Mouse (Mus musculus) hindbrain, postnatal 0 days (tissue): ENCODE measurements at regions not wholly inside any gene's neighbourhood (a gene's known extent, or its start where the extent isn't known, plus 50 kb on each side); places are given as distances from the start of the nearest gene placed in this dataset.
"Not testable (repeated sequence)": the region's sequence is repeated elsewhere in the genome, so short reads cannot be mapped to it uniquely, and the experiment has no call there.

Experiments used
- ATAC-seq: fragments of 200-750 bp; cut with Nextera tagmentation; 2 replicates; pipeline ENCODE4 v1.8.0; 2017; ENCODE audit warnings: mild to moderate bottlenecking, moderate TSS enrichment, moderate library complexity
- DNase-seq: peaks from one replicate; pipeline ENCODE4 v3.0.0-alpha.2; 2015; ENCODE audit warnings: low spot score
- H3K27ac ChIP-seq: fragments of 300-500 bp; sonication (generic); 2 replicates; pipeline ENCODE4 v1.5.1; 2014; ENCODE audit warnings: mild to moderate bottlenecking
- H3K27me3 ChIP-seq: fragments of 300-500 bp; sonication (generic); 2 replicates; pipeline ENCODE4 v1.6.1; 2014; ENCODE audit warnings: low read length, mixed read lengths; ENCODE audit not compliant: insufficient read depth
- H3K36me3 ChIP-seq: fragments of 300-500 bp; sonication (generic); 2 replicates; pipeline ENCODE4 v1.6.1; 2014; ENCODE audit warnings: low read length, mixed read lengths; ENCODE audit not compliant: insufficient read depth
- H3K4me1 ChIP-seq: fragments of 300-500 bp; sonication (generic); 2 replicates; pipeline ENCODE4 v1.6.1; 2014; ENCODE audit warnings: antibody characterized with exemption, low read length, mixed read lengths; ENCODE audit not compliant: insufficient read depth
- H3K4me2 ChIP-seq: fragments of 300-500 bp; sonication (generic); 2 replicates; pipeline ENCODE4 v1.6.1; 2014; ENCODE audit warnings: low read depth, mild to moderate bottlenecking, low read length, moderate library complexity, mixed read lengths
- H3K4me3 ChIP-seq: fragments of 300-500 bp; sonication (generic); 2 replicates; pipeline ENCODE4 v1.5.1; 2014; ENCODE audit warnings: low read length
- H3K9ac ChIP-seq: fragments of 300-500 bp; sonication (generic); replicated peaks from 2 replicates; pipeline ENCODE4 v1.6.1; 2014; ENCODE audit warnings: mild to moderate bottlenecking, low read length, moderate library complexity, mixed read lengths
- H3K9me3 ChIP-seq: fragments of 300-500 bp; sonication (generic); 2 replicates; pipeline ENCODE4 v1.6.1; 2016; ENCODE audit warnings: low read length, mixed read lengths
- CTCF ChIP-seq: IDR thresholded peaks from 2 replicates; pipeline ENCODE4 v1.5.1; 2016; ENCODE audit warnings: antibody characterized with exemption, control low read depth, low read depth
- WGBS: fragments of 180-500 bp; shearing (Covaris S2); extraction: QIAGEN DNeasy Blood & Tissue Kit; methylation state at CpG from one replicate; pipeline ENCODE4 v1.1.7; 2014; 5-methylcytosine and 5-hydroxymethylcytosine counted together

DNA sequence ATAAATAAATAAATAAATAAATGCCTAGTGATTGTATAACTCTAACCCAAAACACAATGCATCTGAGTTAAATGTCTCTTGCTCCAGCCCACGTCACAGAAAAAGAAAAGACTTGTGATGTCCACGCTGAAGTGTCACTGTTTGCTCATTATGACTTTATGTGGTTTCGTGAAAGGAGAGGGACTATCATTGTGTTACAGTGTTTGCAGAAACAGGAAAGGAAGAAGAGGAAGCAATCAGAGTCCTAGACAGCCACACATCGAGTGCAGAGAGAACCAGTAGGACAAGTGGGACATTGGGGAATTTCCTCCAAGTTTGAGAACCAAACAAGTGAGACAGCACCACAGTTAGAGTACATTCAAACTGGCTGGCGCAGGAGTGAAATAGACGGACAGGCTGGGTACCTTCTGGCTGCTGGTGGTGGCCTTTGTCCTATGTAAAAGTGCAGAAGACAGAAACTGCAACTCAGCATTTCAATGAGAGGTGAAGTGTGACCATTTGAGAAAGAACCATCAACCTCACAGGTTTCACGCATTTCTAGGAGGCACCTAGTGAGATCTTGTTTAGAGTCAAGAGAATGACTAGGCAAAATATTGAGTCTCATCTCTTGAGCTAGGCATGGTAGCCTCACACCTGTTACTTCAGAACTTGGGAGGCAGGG lies 59.6 kb downstream of the Fasl start:
- WGBS = 84% methylated on average over 7 of the region's 7 CpGs
- Histone ChIP-seq H3K27ac (no peak overlapping the region), H3K9ac (no peak overlapping the region), H3K4me2 (no peak overlapping the region), H3K36me3 (no peaks in the 10 kb centered on the region), H3K9me3 (no peaks in the 10 kb centered on the region), H3K4me1 (no peaks in the 10 kb centered on the region), H3K27me3 (no peaks in the 10 kb centered on the region), H3K4me3 (no peak overlapping the region)
- TF ChIP-seq CTCF = no peak
- no peak for DNase-seq
- ATAC-seq = no peak

DNA sequence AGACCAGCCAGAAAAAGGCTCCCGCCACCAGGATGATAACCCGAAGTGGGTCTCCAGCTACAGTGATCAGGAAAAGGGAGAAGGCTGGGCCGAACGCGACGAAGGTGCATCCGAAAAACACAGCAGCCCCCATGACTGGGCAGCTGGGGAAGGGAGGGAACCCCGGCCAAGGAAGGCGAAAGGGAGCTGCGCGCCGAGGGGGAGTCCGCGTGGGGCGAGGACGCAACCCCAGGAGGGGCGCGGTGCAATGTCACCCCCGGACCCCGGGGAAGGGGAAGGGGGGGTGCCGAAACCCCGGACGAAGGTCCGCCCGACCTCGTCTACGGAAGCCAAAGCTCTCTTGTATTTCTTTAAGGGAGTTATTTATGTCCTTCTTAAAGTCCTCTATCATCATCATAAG lies 60.9 kb downstream of the Fasl start:
- H3K9ac ChIP-seq, H3K4me1 ChIP-seq, H3K9me3 ChIP-seq, H3K27me3 ChIP-seq, H3K36me3 ChIP-seq, H3K27ac ChIP-seq, H3K4me3 ChIP-seq, DNase-seq, H3K4me2 ChIP-seq: not testable (repeated sequence)
- WGBS = 87% methylated on average over 10 of the region's 27 CpGs
- peak; percentile 40; the same call in 1 of the 2 replicates for ATAC-seq

DNA sequence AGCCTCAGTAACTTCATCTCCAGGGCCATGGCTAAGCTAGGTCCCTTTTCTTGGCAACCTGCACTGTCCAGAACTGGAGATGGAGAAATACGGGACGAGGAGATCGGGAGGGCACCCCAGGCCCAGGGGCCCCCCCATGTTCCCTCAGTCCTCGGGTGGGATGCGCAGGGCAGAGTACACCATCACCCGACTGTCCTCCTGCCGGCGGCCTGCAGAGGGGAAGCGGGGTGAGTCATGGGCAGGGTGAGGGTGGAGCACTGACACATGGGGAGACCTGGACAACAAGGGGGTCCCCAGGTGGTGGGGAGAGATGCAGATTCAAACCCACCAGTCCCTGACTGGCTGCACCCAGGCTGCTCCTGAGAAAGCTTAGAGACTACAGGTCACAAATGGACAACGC lies 62.2 kb downstream of the Fasl start:
- not testable (repeated sequence) for H3K4me2 ChIP-seq, H3K9me3 ChIP-seq, H3K27me3 ChIP-seq, H3K36me3 ChIP-seq, H3K27ac ChIP-seq, H3K4me1 ChIP-seq, H3K4me3 ChIP-seq, H3K9ac ChIP-seq, ATAC-seq, DNase-seq
- WGBS = 100% methylated on average over 1 of the region's 10 CpGs

DNA sequence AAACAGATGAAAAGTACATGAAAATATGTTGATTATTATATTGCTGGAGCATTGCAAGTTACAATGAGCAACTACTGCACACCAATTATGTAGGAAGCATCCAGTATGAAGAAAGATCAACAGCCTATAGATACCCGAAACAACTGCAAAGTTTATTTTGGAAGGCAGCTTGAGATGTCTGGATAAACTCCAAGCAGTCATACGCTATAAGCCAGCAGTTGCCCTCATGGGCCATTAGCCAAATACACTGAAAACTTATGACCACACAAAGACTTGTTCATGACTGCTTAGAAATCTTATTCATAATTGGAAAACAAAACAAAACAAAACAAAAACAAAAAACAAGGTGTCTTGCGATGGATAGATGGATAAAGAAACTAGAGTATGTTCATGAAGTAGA lies 68.4 kb downstream of the Fasl start:
- WGBS = 52% methylated on average over 3 of the region's 3 CpGs
- TF ChIP-seq CTCF = no peak
- Histone ChIP-seq H3K4me3 (no peak overlapping the region), H3K9me3 (no peaks in the 10 kb centered on the region), H3K4me1 (no peaks in the 10 kb centered on the region), H3K27me3 (no peaks in the 10 kb centered on the region), H3K9ac (no peak overlapping the region), H3K36me3 (no peaks in the 10 kb centered on the region), H3K27ac (no peak overlapping the region), H3K4me2 (no peak overlapping the region)
- ATAC-seq = no peak
- no peak for DNase-seq

DNA sequence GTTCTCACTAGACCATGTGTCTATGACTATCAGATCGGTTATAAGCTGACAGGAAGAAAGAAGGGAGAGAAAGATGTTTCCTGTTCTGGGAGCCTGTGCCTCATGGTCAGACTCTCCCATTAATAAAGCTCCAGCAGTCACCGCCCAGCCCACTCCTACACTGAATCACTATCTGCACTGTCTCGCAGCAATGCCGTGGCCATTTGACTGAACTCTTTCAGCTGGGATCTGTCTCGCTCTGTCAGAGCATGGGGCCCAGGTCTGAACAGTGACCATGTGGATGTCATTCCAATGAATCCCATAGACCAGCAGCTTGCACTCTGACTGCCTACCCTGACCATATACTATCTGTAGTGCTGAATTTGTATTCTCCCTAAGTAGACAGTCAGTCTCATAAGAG lies 70.0 kb downstream of the Fasl start:
- TF ChIP-seq CTCF = no peak
- Histone ChIP-seq H3K9me3 (no peaks in the 10 kb centered on the region), H3K27me3 (no peaks in the 10 kb centered on the region), H3K36me3 (no peaks in the 10 kb centered on the region), H3K27ac (no peak overlapping the region), H3K9ac (no peak overlapping the region), H3K4me3 (no peak overlapping the region), H3K4me2 (no peak overlapping the region), H3K4me1 (no peaks in the 10 kb centered on the region)
- no peak for DNase-seq
- WGBS = 59% methylated on average over 5 of the region's 5 CpGs
- peak; percentile 61; the same call in 1 of the 2 replicates for ATAC-seq

DNA sequence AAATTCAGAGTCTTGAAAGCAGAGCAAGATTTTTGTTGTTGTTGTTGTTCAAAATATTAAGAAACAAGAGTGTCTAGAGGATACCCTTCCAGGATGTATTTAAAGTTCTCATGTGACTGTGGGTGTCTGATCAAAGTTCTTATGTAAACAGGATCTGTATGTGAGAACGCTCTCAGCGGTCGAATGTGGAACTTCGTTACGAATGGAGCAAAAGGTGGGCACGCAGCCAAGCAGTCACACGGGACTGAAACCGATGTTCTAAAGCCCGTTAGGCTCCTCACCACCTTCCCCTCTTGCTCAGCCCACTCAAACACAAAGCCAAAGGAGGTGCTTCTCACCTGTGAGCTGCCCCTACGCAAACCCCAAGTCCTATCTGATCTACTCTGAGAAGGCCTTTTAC lies 75.4 kb downstream of the Fasl start:
- Histone ChIP-seq H3K4me1 (no peaks in the 10 kb centered on the region), H3K9ac (no peak overlapping the region), H3K27ac (no peak overlapping the region), H3K9me3 (no peaks in the 10 kb centered on the region), H3K4me2 (peak overlapping the region; percentile 34), H3K4me3 (no peak overlapping the region), H3K27me3 (no peaks in the 10 kb centered on the region), H3K36me3 (no peaks in the 10 kb centered on the region)
- WGBS = 51% methylated on average over 10 of the region's 10 CpGs
- no peak for ATAC-seq
- TF ChIP-seq CTCF = peak; percentile 38; the same call in 1 of the 2 replicates
- peak; percentile 78 for DNase-seq

DNA sequence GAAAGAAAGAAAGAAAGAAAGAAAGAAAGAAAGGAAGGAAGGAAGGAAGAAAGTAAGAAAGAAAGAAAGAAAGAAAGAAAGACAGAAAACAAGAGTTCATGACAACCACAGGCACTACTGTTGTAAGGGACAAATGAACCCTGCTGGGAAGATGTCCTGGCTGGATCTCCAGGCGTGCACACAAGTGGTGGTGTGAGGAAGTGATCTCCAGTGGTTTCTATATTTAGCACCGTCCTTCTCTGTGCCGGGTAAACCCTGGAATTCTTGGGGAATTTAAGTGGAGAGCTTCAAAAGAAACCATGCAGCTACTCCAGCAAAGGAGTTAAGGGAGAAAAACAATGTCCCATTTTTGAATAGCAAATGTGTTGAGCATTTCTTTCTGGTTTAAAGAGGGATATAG lies 76.0 kb downstream of the Fasl start:
- ATAC-seq = no peak
- no peak overlapping the region for H3K4me2 ChIP-seq
- no peaks in the 10 kb centered on the region for H3K27me3 ChIP-seq
- 30% methylated on average over 3 of the region's 3 CpGs for WGBS
- no peak overlapping the region for H3K27ac ChIP-seq
- DNase-seq = no peak
- no peak overlapping the region for H3K9ac ChIP-seq
- H3K4me1 ChIP-seq = no peaks in the 10 kb centered on the region
- no peaks in the 10 kb centered on the region for H3K36me3 ChIP-seq
- H3K4me3 ChIP-seq = no peak overlapping the region
- no peak for TF ChIP-seq CTCF
- no peaks in the 10 kb centered on the region for H3K9me3 ChIP-seq
